Mouse (Mus musculus) G1E (cell line): ENCODE data around the gene Map1s.

Experiments used
- CTCF ChIP-seq: IDR thresholded peaks from 2 replicates; pipeline ENCODE4 v1.5.1; 2012; ENCODE audit warnings: low read depth, low read length, inconsistent platforms, mixed read lengths
- GATA1 ChIP-seq: IDR thresholded peaks from 2 replicates; pipeline ENCODE4 v1.6.1; 2012; ENCODE audit warnings: borderline replicate concordance, low read length, inconsistent platforms, mixed read lengths
- TAL1 ChIP-seq: conservative IDR thresholded peaks from 2 replicates; pipeline ENCODE4 v1.6.1; 2012; ENCODE audit warnings: low read depth, low read length, inconsistent platforms, mixed read lengths

- TF ChIP-seq GATA1 = no peak
- no peak for TF ChIP-seq CTCF
- TF ChIP-seq TAL1 = no peak
Measured at GRCm38 (mm10) chr8:70911596-70911995, 5.9 kb downstream of the Map1s start.
